Mouse (Mus musculus) liver, embryonic 13.5 days (tissue): ENCODE results near the gene Pknox2. TPM values are rescaled to one million over a fixed set of nuclear protein-coding genes. Genes with fewer than 3 reads are reported as not detected.

Experiments used
- ATAC-seq: fragments of 200-750 bp; cut with Nextera tagmentation; 2 replicates; pipeline ENCODE4 v1.8.0; 2017; ENCODE audit warnings: low read depth, mild to moderate bottlenecking, moderate number of reproducible peaks, moderate library complexity
- DNase-seq: peaks from one replicate; pipeline ENCODE4 v3.0.0; 2022
- H3K27ac ChIP-seq: fragments of 300-500 bp; sonication (generic); 2 replicates; pipeline ENCODE4 v1.5.1; 2015; ENCODE audit warnings: moderate library complexity, mild to moderate bottlenecking, inconsistent platforms
- H3K27me3 ChIP-seq: fragments of 300-500 bp; sonication (generic); 2 replicates; pipeline ENCODE4 v1.6.1; 2015; ENCODE audit warnings: mild to moderate bottlenecking, inconsistent platforms
- H3K36me3 ChIP-seq: fragments of 300-500 bp; sonication (generic); 2 replicates; pipeline ENCODE4 v1.6.1; 2015; ENCODE audit warnings: mild to moderate bottlenecking, inconsistent platforms
- H3K4me1 ChIP-seq: fragments of 300-500 bp; sonication (generic); replicated peaks from 2 replicates; pipeline ENCODE4 v1.6.1; 2015; ENCODE audit warnings: inconsistent platforms
- H3K4me2 ChIP-seq: fragments of 300-500 bp; sonication (generic); 2 replicates; pipeline ENCODE4 v1.6.1; 2015; ENCODE audit warnings: inconsistent platforms, mild to moderate bottlenecking, moderate library complexity
- H3K4me3 ChIP-seq: fragments of 300-500 bp; sonication (generic); replicated peaks from 2 replicates; pipeline ENCODE4 v1.5.1; 2015; ENCODE audit warnings: mild to moderate bottlenecking, inconsistent platforms
- H3K9ac ChIP-seq: fragments of 300-500 bp; sonication (generic); 2 replicates; pipeline ENCODE4 v1.6.1; 2015; ENCODE audit warnings: mild to moderate bottlenecking, inconsistent platforms
- H3K9me3 ChIP-seq: fragments of 300-500 bp; sonication (generic); replicated peaks from 2 replicates; pipeline ENCODE4 v1.6.1; 2016; ENCODE audit warnings: inconsistent platforms
- WGBS: fragments of 180-500 bp; shearing (Covaris S2); methylation state at CpG from one replicate; pipeline ENCODE4 v1.1.7; 2015; ENCODE audit not compliant: insufficient replicate concordance; 5-methylcytosine and 5-hydroxymethylcytosine counted together
- polyA plus RNA-seq: library from polyadenylated mRNA; unstranded; fragments of >200 nt; fragmentation: Nextera tagmentation; extraction: Ambion mirVana; gene quantifications from 2 replicates; pipeline ENCODE4 v1.2.1, GENCODE M21; 2015

Gene Pknox2
- polyA plus RNA-seq, 1 experiment from 2014 or later: 0.36 TPM

DNA sequence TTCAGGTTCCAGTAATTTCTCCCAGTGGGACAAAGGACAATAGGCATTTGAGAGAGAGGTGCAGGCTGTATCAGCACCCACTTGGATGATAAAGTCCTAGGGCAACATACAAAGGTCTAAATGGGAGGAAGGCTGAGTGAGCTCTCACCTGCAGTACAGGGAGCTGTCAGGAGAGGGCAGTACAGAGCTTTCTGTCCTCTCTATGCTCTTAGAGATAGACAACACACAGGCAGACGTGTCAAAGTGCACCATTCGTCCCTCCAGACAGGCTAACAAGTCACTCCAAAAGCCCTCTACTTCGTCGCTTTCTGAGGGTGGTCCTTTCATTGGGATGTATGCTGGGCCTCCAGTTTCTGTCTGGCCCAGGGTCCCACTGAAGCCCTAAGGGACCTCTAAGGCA, 256.7 kb downstream of the Pknox2 start:
- H3K4me2 ChIP-seq: no peak overlapping the region
- no peak overlapping the region for H3K9ac ChIP-seq
- no peak overlapping the region for H3K27ac ChIP-seq
- H3K4me1 ChIP-seq: no peaks in the 10 kb centered on the region
- no peaks in the 10 kb centered on the region for H3K36me3 ChIP-seq
- H3K9me3 ChIP-seq: no peaks in the 10 kb centered on the region
- no peak for ATAC-seq
- H3K27me3 ChIP-seq: no peaks in the 10 kb centered on the region
- no peak overlapping the region for H3K4me3 ChIP-seq
- 25% methylated on average over 4 of the region's 4 CpGs for WGBS
- DNase-seq: no peak

DNA sequence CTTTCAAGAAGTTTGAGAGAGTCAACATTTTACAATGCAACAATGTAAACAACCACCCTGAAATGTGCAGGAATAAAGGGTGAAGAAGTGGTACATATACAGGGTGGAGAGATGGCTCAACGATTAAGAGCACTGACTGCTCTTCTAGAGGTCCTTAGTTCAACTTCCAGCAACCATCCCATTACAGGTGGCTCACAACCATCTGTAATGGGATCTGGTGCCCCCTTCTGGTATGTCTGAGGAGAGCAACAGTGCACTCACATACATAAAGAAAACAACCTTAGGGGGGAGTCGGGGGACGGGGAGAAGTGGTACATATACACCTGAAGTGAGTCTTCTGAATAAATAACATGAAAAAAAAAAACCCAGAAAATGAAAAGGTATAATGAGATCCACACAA, 262.0 kb downstream of the Pknox2 start:
- no peak overlapping the region for H3K4me2 ChIP-seq
- H3K27ac ChIP-seq: no peak overlapping the region
- no peak overlapping the region for H3K9ac ChIP-seq
- no peaks in the 10 kb centered on the region for H3K27me3 ChIP-seq
- H3K9me3 ChIP-seq: no peaks in the 10 kb centered on the region
- no peaks in the 10 kb centered on the region for H3K36me3 ChIP-seq
- no peak overlapping the region for H3K4me3 ChIP-seq
- no peak for DNase-seq
- no peaks in the 10 kb centered on the region for H3K4me1 ChIP-seq
- WGBS: 45% methylated on average over 3 of the region's 3 CpGs
- ATAC-seq: no peak

DNA sequence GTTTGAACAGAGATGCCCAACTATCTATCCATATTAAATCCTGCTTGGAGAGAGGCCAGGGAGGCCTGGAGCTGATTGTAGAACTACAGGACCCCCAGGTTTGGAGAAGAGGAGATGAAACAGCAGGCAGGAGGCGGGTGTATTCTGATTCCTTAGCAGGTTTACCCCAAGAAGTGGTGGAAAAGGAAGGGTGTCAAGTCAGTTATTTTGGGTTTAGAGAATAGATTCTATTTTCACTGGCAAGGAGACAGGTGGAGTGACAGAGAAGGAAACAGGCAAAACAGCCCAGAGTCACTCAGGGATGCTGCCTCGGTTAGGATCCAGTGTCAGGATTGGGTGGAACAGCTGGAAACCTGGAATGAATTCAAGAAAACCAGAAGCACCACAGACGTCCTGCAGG, 263.6 kb downstream of the Pknox2 start:
- no peaks in the 10 kb centered on the region for H3K4me1 ChIP-seq
- H3K9me3 ChIP-seq: no peaks in the 10 kb centered on the region
- no peak overlapping the region for H3K4me3 ChIP-seq
- H3K4me2 ChIP-seq: no peak overlapping the region
- H3K9ac ChIP-seq: no peak overlapping the region
- H3K36me3 ChIP-seq: no peaks in the 10 kb centered on the region
- H3K27ac ChIP-seq: no peak overlapping the region
- no peaks in the 10 kb centered on the region for H3K27me3 ChIP-seq
- no peak for ATAC-seq
- no peak for DNase-seq
- WGBS: 36% methylated on average over 3 of the region's 3 CpGs

DNA sequence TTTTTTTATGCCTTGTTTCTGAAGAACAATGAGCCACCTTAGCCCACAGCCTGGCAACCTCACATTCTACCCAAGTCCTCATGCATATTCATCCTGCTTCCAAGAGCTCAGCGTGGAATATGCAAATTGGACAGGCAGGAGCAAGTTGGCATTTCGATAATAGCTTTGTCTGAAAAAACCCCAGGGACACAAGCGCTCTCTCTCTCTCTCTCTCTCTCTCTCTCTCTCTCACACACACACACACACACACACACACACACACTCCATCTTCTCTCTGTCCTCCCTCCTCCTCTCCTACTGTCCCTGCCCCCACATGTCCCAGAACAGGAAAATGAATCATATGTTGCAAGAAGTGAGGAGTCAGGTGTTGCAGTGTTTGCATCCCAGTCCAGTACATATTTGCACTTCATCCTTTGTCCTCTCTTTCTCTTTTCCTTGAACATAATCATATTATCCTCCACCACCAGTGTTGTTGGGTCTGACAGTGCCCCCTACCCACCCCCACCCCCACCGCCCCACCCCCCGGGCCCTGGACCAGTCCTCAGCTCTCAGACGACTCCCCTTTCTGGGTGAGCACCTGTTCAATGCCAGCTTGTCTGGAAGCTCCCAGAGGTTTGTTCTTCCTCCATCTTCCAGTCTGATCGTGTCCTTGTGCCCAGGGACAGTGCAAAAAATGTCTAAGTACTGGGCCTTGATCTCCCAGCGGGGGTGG, 265.0 kb downstream of the Pknox2 start:
- 40% methylated on average over 8 of the region's 8 CpGs for WGBS
- Histone ChIP-seq H3K27me3 (no peaks in the 10 kb centered on the region), H3K9ac (no peak overlapping the region), H3K9me3 (no peaks in the 10 kb centered on the region), H3K27ac (no peak overlapping the region), H3K4me3 (no peak overlapping the region), H3K4me2 (no peak overlapping the region), H3K4me1 (no peaks in the 10 kb centered on the region), H3K36me3 (no peaks in the 10 kb centered on the region)
- no peak for ATAC-seq
- DNase-seq: no peak

DNA sequence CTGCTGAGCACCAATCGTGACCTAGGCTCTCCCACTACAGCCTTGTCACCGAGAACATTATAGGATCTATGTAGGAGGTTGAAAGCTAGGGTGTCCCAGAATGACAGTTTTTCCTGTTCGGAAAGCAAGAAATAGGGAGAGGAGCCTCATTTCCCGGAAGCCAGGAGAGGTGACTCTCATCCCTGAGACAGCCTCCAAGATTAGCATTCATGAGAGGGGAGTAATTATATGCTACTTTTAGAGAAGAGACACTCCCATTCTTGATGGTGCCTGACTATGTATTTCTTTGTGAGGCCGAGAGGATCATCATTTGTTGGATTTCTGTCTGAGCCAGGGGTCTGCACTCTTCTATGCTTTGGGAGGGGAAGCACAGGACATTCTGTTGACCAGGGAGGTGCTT, 265.6 kb downstream of the Pknox2 start:
- DNase-seq: no peak
- H3K4me1 ChIP-seq: no peaks in the 10 kb centered on the region
- H3K27ac ChIP-seq: no peak overlapping the region
- H3K27me3 ChIP-seq: no peaks in the 10 kb centered on the region
- H3K4me3 ChIP-seq: no peak overlapping the region
- H3K36me3 ChIP-seq: no peaks in the 10 kb centered on the region
- H3K9ac ChIP-seq: no peak overlapping the region
- 55% methylated on average over 5 of the region's 5 CpGs for WGBS
- no peaks in the 10 kb centered on the region for H3K9me3 ChIP-seq
- H3K4me2 ChIP-seq: no peak overlapping the region
- no peak for ATAC-seq

DNA sequence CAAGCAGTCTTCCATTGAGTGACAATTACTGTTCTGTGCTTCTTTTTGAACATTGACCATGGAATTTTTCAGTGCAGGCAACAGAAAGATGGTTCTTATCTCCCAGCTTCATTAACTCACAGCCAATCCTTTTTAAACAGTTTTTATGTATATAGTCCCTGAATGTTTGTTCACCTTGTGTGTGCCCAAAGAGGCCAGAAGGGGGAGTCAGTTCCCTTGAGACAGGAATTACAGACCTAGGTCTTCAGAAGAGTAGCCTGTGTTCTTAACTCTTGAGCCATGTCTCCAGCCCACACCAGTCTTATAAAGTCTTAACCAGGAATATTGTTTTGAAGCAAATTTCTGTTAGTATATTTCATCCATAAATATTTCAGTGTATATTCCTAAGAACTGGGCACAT, 270.4 kb downstream of the Pknox2 start:
- H3K9ac ChIP-seq: no peak overlapping the region
- no peak overlapping the region for H3K27ac ChIP-seq
- H3K9me3 ChIP-seq: no peaks in the 10 kb centered on the region
- H3K4me1 ChIP-seq: no peaks in the 10 kb centered on the region
- ATAC-seq (no peak), DNase-seq (no peak)
- no peaks in the 10 kb centered on the region for H3K36me3 ChIP-seq
- H3K27me3 ChIP-seq: no peaks in the 10 kb centered on the region
- no peak overlapping the region for H3K4me2 ChIP-seq
- H3K4me3 ChIP-seq: no peak overlapping the region

DNA sequence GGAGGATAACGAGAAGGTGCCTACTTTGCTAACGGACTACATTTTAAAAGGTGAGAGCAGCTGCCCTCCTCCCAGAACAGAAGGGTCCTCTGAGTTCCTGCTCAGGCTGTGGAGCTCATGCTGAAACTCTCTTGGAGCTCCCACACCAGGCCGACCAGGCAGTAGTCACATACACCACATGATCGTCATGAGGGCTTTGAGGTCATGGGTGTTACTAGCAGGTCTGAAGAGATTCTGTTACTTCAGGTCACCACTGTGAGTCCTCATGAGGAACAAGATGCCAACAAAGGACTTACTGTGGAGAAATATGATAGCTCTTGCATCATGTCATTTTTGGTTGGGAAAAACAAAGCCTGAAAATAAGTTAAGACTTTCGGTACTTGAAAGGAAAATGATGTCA, 270.9 kb downstream of the Pknox2 start:
- Histone ChIP-seq H3K27ac (no peak overlapping the region), H3K4me3 (no peak overlapping the region), H3K27me3 (no peaks in the 10 kb centered on the region), H3K9me3 (no peaks in the 10 kb centered on the region), H3K9ac (no peak overlapping the region), H3K4me1 (no peaks in the 10 kb centered on the region), H3K4me2 (no peak overlapping the region), H3K36me3 (no peaks in the 10 kb centered on the region)
- 66% methylated on average over 5 of the region's 5 CpGs for WGBS
- ATAC-seq (no peak), DNase-seq (no peak)

DNA sequence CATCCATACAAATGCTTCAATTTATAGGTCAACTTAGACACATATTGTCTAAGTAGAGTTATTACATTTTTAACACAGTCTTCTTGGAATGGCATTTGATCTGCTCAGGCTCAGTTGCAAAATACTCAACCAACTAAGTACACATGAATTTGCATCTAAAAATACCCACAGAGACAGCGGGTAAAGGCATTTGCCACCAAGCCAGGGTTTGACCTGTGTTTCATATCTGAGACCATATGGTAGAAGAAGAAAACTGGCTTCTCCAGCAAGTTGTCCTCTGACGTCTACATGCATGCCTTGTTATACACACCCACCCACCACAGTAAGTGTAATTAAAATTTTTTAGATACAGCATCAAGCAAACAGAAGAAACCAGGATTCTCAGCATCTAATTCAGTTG, 273.4 kb downstream of the Pknox2 start:
- Histone ChIP-seq H3K4me1 (no peaks in the 10 kb centered on the region), H3K9ac (no peak overlapping the region), H3K36me3 (no peaks in the 10 kb centered on the region), H3K9me3 (no peaks in the 10 kb centered on the region), H3K27ac (no peak overlapping the region), H3K4me3 (no peak overlapping the region), H3K4me2 (no peak overlapping the region), H3K27me3 (no peaks in the 10 kb centered on the region)
- WGBS: 60% methylated on average over 2 of the region's 2 CpGs
- ATAC-seq (no peak), DNase-seq (no peak)

DNA sequence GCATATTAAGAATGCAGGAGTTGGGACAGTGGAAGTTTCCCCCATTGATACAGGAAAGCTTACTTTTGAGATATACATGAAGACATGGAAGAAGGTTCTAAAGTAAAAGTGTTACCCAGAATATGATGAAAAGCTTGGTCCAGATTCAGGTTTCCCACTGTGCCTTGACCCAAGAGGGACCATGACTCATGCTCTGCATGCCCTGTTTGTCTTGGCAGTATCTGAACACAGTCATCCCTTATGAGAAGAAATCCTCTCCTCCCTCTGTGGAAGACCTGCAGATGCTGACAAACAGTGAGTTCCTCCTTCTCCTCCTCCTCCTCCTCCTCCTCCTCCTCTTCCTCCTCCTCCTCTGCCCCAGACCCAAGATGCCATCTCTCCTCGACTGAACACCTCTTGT, 276.9 kb downstream of the Pknox2 start:
- no peak overlapping the region for H3K9ac ChIP-seq
- H3K27ac ChIP-seq: no peak overlapping the region
- H3K27me3 ChIP-seq: no peaks in the 10 kb centered on the region
- no peaks in the 10 kb centered on the region for H3K36me3 ChIP-seq
- ATAC-seq (no peak), DNase-seq (no peak)
- no peak overlapping the region for H3K4me2 ChIP-seq
- WGBS: 25% methylated on average over 1 of the region's 1 CpGs
- no peaks in the 10 kb centered on the region for H3K9me3 ChIP-seq
- H3K4me3 ChIP-seq: no peak overlapping the region
- H3K4me1 ChIP-seq: no peaks in the 10 kb centered on the region

DNA sequence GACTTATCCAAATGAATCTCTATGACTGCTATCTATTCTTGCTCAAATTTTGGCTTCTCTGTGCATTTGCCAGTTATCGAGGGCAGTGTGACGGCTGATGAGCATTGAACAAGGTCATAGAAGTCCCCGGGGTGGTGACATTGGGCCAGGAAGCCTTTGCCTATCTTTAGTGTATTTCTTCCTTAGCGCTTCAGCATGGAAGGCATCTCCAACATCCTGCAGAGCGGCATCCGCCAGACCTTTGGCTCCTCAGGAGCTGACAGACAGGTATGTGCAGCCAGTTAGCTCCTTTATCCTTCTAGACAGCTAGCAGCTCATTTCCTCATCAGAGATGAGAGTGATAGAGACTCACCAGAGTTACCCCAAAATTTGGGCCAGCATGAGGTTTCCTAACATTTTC, 278.5 kb downstream of the Pknox2 start:
- H3K4me3 ChIP-seq: no peak overlapping the region
- WGBS: 62% methylated on average over 6 of the region's 6 CpGs
- no peak overlapping the region for H3K27ac ChIP-seq
- H3K4me2 ChIP-seq: no peak overlapping the region
- no peaks in the 10 kb centered on the region for H3K27me3 ChIP-seq
- no peak overlapping the region for H3K9ac ChIP-seq
- H3K36me3 ChIP-seq: no peaks in the 10 kb centered on the region
- DNase-seq (no peak), ATAC-seq (no peak)
- H3K4me1 ChIP-seq: no peaks in the 10 kb centered on the region
- no peaks in the 10 kb centered on the region for H3K9me3 ChIP-seq

DNA sequence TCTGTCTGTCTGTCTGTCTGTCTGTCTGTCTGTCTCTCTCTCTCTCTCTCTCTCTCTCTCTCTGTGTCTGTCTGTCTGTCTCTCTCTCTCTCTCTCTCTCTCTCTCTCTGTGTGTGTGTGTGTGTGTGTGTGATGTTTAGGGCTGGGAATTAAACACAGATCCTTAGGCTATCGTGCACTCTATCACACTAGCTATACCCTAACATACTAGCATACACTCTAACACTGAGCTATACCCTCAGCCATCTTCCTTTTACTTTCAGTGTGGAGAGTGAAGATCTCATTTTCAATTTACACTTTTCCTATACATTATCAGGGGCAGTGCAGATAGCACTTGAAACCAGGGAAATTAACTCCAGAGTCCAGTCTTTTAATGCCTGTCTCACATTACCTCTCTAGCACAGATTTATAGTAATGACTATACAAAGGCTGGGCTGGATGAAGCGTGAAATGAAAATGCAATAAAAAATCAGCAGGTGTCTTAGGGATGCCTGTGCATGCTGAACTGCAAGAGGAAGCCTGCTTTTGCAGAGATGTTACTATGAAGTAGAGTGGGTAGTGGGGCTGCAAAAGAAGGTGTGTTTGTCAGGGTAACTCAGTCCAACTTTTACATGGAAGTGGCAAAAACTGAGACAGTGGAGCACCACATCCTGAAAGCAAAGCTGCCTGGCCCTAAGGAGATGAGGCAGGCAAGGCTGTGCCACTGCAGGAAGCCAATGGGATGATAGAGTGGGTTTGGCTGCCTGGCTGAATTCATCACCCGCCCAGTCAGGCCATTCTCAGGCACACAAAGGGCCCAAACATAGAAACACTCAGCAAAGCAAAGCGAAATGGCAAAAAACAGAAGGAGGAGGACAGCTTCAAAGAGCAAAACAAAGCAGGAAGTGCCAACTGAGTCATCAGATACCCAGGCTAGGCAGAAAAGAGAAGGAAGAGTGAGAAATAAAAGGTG, 282.1 kb downstream of the Pknox2 start:
- H3K4me3 ChIP-seq: no peak overlapping the region
- no peaks in the 10 kb centered on the region for H3K36me3 ChIP-seq
- H3K4me1 ChIP-seq: no peaks in the 10 kb centered on the region
- no peak for ATAC-seq
- H3K9ac ChIP-seq: no peak overlapping the region
- H3K9me3 ChIP-seq: no peaks in the 10 kb centered on the region
- no peaks in the 10 kb centered on the region for H3K27me3 ChIP-seq
- H3K27ac ChIP-seq: no peak overlapping the region
- no peak for DNase-seq
- 42% methylated on average over 4 of the region's 4 CpGs for WGBS
- H3K4me2 ChIP-seq: no peak overlapping the region

DNA sequence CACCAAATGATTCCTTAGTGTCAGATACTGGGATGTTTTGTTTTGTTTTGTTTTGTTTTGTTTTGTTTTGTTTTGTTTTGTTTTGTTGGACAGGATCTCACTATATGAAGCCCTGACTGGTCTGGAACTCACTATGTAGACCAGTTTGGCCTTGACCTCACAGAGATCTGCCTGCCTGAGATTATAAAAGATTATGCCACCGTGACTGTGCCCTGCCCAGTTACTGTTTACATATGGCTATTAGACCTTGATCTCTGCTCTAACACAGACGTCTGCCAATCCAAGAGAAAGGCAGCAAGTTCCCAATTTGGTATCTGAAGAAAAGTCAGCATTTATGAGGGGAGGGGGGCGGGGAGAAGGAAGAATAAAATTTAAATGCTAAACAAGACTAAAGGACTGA, 283.5 kb downstream of the Pknox2 start:
- no peak overlapping the region for H3K27ac ChIP-seq
- 27% methylated on average over 3 of the region's 3 CpGs for WGBS
- no peak overlapping the region for H3K9ac ChIP-seq
- no peaks in the 10 kb centered on the region for H3K4me1 ChIP-seq
- H3K9me3 ChIP-seq: no peaks in the 10 kb centered on the region
- H3K4me3 ChIP-seq: no peak overlapping the region
- H3K27me3 ChIP-seq: no peaks in the 10 kb centered on the region
- no peak for DNase-seq
- ATAC-seq: no peak
- no peaks in the 10 kb centered on the region for H3K36me3 ChIP-seq
- no peak overlapping the region for H3K4me2 ChIP-seq
